Mouse (Mus musculus) lung, adult 18-20 months (tissue): Measurements from ENCODE around the gene Polr2c.

Source experiments
- DNase-seq, 2 experiments: peaks; one replicate each; pipeline ENCODE4 v3.0.0; 2022; ENCODE audit warnings: mixed read lengths in 2 of 2

Polr2c gene

DNA sequence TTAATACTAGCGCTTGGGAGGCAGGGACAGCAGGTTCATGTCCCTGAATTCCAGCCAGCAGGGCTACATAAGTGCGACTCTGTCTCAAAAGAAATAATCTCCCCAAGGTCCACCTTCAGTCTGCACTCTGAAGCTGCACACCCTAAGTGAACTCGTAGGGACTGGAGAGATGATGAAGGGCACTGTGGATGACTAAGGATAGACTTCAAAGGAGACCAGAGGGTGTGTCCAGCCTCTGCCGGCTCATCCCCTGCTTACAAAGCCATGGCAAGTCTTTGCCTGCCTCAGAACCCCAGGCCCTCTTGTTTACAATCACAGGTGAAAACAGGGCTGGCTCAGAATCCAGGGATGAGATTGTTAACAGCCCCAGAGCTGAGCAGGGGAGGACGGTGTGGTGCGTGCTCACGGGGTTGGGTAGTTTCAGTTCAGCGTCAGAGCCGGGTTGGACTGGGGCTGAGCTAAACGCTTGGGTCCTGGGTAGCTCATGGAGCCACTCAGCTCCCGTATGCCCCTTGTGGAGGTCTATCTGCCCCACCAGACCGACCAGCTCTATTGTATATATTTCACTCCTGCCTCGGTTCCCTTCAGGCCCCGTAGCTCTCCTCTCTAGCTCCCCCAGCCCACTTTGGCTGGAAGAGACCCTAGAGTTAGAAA lies 31.3 kb downstream of the Polr2c start:
- DNase-seq = no peak

- no peak for DNase-seq
Observed at GRCm38 (mm10) chr8:94892917-94893316, 35.7 kb downstream of the Polr2c start.

DNA sequence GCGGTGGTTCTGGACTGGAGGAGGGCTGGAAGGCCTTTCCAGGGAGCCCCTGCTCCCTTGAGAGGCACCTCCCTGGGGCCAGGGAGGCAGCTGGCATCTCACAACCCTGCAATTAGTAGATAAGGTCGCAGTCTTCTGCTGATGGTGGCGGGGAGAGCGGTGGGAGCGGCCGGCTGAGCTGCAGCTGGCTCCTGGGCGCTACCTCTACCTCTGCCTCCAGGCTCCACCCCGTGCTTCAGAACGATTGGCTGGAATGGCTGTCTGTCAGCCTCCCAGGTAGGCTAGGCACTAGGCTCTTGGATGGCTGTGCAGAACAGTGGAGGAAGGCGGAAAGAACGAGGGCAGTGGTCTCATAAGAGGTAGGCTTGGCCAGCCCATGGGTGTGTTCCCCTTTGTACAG lies 42.0 kb downstream of the Polr2c start:
- DNase-seq = peak; percentile 64 to 76

- no peak for DNase-seq
Observed at GRCm38 (mm10) chr8:94900617-94901016, 43.4 kb downstream of the Polr2c start.

DNA sequence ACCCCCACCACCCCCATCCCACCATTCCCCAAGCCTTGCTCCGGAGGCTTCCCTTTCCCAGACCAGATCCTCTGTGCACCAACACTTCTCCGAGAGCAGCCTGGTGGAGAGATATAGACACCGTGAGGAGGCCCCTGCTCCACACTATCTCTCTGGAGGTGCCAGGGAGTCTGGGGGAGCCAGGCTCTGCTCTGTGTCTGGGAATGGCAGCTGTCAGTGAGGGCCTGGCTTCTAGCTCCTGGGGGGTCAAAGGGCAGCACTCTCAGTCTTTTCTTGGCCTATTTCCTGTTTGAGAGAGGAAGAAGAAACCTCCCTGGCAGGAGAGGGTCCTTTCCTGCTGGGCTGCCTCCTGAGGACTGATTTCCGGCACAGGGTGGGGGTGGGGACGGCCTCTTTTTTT lies 43.8 kb downstream of the Polr2c start:
- peak in 1 of 2 experiments; percentile 20 for DNase-seq

DNA sequence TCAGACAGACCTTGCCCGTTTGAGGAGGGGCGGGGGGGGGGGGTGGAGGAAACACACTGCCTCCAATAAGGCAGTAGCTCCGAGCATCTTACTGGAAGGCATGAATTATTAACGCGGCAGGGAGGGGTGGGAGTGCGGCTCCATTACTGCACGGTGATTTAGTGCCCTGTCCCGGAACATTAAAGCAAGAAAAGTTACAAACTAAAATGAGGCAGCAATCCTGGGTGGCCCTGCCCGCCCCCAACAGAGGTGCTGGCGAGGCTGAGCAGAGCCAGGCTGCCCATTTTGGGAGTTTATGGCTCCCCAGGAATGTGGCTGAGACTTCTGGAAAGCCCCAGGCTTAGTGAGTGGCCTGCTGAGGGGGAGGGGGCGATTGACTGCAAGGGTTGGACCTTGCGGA lies 46.5 kb downstream of the Polr2c start:
- DNase-seq = no peak

GRCm38 (mm10) chr8:94904450-94905175 lies 47.4 kb downstream of the Polr2c start:
- peak; percentile 89 to 93 for DNase-seq

- DNase-seq = no peak
Observed at GRCm38 (mm10) chr8:94907591-94908300, 50.5 kb downstream of the Polr2c start.

GRCm38 (mm10) chr8:94908847-94909246 lies 51.6 kb downstream of the Polr2c start:
- peak; percentile 82 to 90 for DNase-seq

- peak; percentile 66 to 74 for DNase-seq
Observed at GRCm38 (mm10) chr8:94913061-94913660, 55.9 kb downstream of the Polr2c start.

- no peak for DNase-seq
Observed at GRCm38 (mm10) chr8:94914256-94914655, 57.0 kb downstream of the Polr2c start.

- DNase-seq = peak in 1 of 2 experiments; percentile 56
Observed at GRCm38 (mm10) chr8:94914701-94915101, 57.5 kb downstream of the Polr2c start.

GRCm38 (mm10) chr8:94916311-94916959 lies 59.2 kb downstream of the Polr2c start:
- DNase-seq = no peak

- no peak for DNase-seq
Observed at GRCm38 (mm10) chr8:94916960-94917324, 59.7 kb downstream of the Polr2c start.

- peak; percentile 93 to 97 for DNase-seq
Observed at GRCm38 (mm10) chr8:94917352-94917751, 60.1 kb downstream of the Polr2c start.

GRCm38 (mm10) chr8:94917851-94918495 lies 60.7 kb downstream of the Polr2c start, which contains the start of gene Ccdc102a:
Gene Ccdc102a, minus strand, starts transcription at chr8:94918098.
- peak; percentile 48 to 69 for DNase-seq

GRCm38 (mm10) chr8:94919256-94919655 lies 62.0 kb downstream of the Polr2c start:
- no peak for DNase-seq

DNA sequence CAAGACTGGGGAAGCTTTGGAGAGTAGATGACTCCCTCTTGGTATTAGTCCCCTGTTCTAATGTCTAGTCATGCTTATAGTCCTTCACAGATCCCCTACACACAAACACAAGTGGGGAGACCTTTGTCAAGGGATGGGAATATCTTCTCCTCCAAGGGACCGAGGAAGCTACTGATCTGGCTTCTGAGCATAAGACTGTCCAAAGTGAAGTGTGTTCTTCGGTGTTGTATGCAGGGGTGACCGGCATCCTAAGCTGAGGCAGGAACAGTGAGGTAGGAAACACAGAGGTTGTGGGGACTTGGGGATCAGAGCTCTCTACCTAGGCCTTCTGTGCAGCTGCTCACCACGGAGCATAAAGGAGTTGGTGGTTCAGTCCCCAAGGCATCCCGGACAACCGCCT lies 64.9 kb downstream of the Polr2c start:
- no peak for DNase-seq

GRCm38 (mm10) chr8:94922602-94923001 lies 65.4 kb downstream of the Polr2c start:
- peak; percentile 40 to 61 for DNase-seq
